Mouse (Mus musculus) v-Abl transformed pro-B cells (cell line): ENCODE results near the gene Zfp735.

Source experiments
- in situ Hi-C, 2 experiments: fragments of 400-800 bp; cut with MboI; formaldehyde crosslinking; loops; one replicate each; pipeline ENCODE4 v1.15.1; 2025; ENCODE audit not compliant: unreplicated experiment in 2 of 2

Gene Zfp735

GRCm38 (mm10) chr11:73688478-73688877 is at the start of gene Zfp735:
Zfp735 (plus strand) TSS chr11:73688778.
- in situ Hi-C loops: no loop called here

GRCm38 (mm10) chr11:73759115-73759514 is 70.5 kb downstream of the Zfp735 start:
- in situ Hi-C loops: no loop called here
